Mouse (Mus musculus) hindbrain, embryonic 10.5 days (tissue): ENCODE measurements around the gene Cdk19. TPM values are rescaled to one million over a fixed set of nuclear protein-coding genes. Genes with fewer than 3 reads are reported as not detected.

ENCODE experiments used
- DNase-seq: peaks from one replicate; pipeline ENCODE4 v3.0.0-alpha.2; 2017; ENCODE audit warnings: low spot score
- H3K27ac ChIP-seq: fragments of 300-500 bp; sonication (generic); 2 replicates; pipeline ENCODE4 v1.5.1; 2016; ENCODE audit warnings: mild to moderate bottlenecking, moderate library complexity
- H3K27me3 ChIP-seq: fragments of 300-500 bp; sonication (generic); 2 replicates; pipeline ENCODE4 v1.6.1; 2016; ENCODE audit warnings: mild to moderate bottlenecking; ENCODE audit not compliant: poor library complexity, insufficient read depth, severe bottlenecking
- H3K36me3 ChIP-seq: fragments of 300-500 bp; sonication (generic); 2 replicates; pipeline ENCODE4 v1.6.1; 2016; ENCODE audit warnings: mild to moderate bottlenecking, moderate library complexity
- H3K4me1 ChIP-seq: fragments of 300-500 bp; sonication (generic); replicated peaks from 2 replicates; pipeline ENCODE4 v1.6.1; 2016; ENCODE audit warnings: mild to moderate bottlenecking
- H3K4me3 ChIP-seq: fragments of 300-500 bp; sonication (generic); 2 replicates; pipeline ENCODE4 v1.5.1; 2016; ENCODE audit warnings: mild to moderate bottlenecking, moderate library complexity
- H3K9me3 ChIP-seq: fragments of 300-500 bp; sonication (generic); 2 replicates; pipeline ENCODE4 v1.6.1; 2016; ENCODE audit warnings: mild to moderate bottlenecking, moderate library complexity
- WGBS: fragments of 180-500 bp; shearing (Covaris S2); methylation state at CpG from one replicate; pipeline ENCODE4 v1.1.7; 2016; 5-methylcytosine and 5-hydroxymethylcytosine counted together
- polyA plus RNA-seq: library from polyadenylated mRNA; unstranded; fragments of >200 nt; fragmentation: Nextera tagmentation; extraction: Ambion mirVana; gene quantifications from 2 replicates; pipeline ENCODE4 v1.2.1, GENCODE M21; 2016

Cdk19 gene
- polyA plus RNA-seq, 1 experiment from 2014 or later = 7.0 TPM

DNA sequence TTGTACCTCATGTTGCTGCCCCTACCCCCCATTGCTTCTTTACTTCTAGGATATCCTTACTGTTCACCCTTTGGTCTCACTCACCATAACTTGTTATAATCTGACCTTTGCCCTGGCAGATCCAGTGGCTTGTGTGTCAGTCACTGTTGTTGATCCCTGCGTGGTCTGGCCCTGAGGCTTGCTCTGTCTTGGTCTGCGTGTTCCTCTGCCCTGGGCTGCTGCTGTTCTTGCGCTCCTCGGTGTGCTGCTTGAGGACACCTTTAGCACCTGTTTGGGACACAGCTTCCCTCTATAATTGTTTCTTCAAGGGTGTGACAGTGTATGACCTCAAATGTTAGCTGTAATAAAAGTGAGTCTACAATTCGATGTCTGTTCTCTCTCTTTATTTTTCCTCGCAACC lies 122.0 kb downstream of the Cdk19 start:
- Histone ChIP-seq H3K36me3 (peaks cover 9% of the 10 kb centered on the region; the same call in 1 of the 2 replicates), H3K4me1 (0 out of 2 replicates have a peak, but pooled peaks cover 4% of the 10 kb centered on the region), H3K27ac (no peak overlapping the region), H3K9me3 (no peaks in the 10 kb centered on the region), H3K4me3 (no peak overlapping the region), H3K27me3 (no peaks in the 10 kb centered on the region)
- 90% methylated on average over 6 of the region's 6 CpGs for WGBS
- DNase-seq = no peak

DNA sequence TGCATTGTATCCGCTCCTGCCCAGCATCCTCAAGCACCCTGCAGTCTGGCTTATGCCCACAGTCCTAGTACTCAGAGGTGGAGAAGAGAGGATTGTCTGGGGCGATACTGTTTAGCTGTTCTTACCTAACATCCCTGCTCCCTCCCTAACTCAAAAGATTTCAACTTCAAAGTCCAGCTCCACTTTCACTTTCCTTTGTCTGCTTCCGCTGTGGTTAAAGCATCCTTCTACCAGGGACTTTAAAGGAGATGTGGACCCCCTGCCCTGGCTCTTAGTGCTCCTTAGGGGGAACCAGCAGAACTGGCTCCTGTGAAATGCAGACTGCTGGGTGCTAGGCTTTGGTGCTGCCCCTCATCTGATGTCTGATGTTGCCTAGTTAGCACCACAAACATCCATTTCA lies 122.9 kb downstream of the Cdk19 start:
- DNase-seq = no peak
- Histone ChIP-seq H3K36me3 (peaks cover 11% of the 10 kb centered on the region; the same call in 1 of the 2 replicates), H3K4me3 (no peak overlapping the region), H3K4me1 (0 out of 2 replicates have a peak, but pooled peaks cover 4% of the 10 kb centered on the region), H3K27me3 (no peaks in the 10 kb centered on the region), H3K9me3 (no peaks in the 10 kb centered on the region), H3K27ac (no peak overlapping the region)
- WGBS = 53% methylated on average over 3 of the region's 3 CpGs

DNA sequence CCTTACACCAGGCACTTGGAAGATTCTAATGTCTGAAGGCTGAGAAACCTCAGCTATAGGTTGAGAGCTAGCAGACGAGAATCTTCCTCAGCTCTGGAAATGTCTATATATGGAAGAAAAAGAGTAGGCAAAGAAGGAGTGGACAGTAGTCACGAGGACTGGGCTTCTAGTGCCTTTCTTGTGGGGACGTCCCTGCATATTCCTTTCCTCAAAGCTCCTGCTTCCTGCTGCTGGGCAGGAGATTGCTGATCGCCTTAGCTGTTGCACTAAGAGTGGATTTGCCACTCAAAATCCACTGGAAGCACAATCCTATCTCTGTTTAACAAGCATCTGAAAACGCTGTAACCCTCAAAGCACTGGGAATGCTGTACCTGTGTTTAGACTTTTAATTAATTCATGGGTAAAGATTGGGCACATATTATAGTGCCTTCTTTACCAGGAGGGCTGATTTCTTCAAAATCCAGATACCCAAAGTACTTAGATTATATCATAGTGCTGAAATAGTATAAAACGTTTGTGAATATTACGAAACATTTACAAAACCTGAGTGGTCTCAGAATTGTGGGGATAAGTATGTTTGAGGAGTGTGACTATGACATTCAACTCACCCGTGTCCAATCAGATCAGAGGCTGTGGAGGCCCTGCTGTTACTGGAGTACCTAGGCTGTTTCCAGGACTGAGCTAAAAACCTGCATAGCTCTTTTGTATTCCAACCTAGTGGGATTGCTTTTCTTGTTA lies 128.0 kb downstream of the Cdk19 start:
- Histone ChIP-seq H3K9me3 (no peaks in the 10 kb centered on the region), H3K4me1 (no peaks in the 10 kb centered on the region), H3K27ac (no peak overlapping the region), H3K36me3 (peaks cover 11% of the 10 kb centered on the region; the same call in 1 of the 2 replicates), H3K27me3 (no peaks in the 10 kb centered on the region), H3K4me3 (no peak overlapping the region)
- 83% methylated on average over 8 of the region's 8 CpGs for whole genome bisulfite sequencing
- no peak for DNase-seq

DNA sequence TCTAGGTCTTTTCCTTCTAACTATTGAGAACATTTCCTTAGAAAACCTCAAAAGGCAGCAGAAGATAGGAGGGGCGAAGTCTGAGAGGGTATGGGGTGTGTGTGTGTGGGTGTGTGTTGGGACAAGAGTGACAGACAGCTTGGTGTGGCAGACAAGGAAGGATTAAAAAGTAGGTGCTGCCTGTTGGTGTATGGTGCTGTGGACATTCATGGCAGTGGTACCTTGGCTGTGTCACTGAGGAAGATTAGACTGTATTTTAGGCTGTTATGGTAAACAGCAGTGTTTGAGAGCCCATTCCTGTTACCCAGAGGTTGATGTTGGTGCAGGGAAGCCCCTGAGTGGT lies 128.5 kb downstream of the Cdk19 start:
- Histone ChIP-seq H3K9me3 (no peaks in the 10 kb centered on the region), H3K36me3 (peaks cover 17% of the 10 kb centered on the region; the same call in 1 of the 2 replicates), H3K4me1 (no peaks in the 10 kb centered on the region), H3K27me3 (no peaks in the 10 kb centered on the region), H3K4me3 (no peak overlapping the region), H3K27ac (no peak overlapping the region)
- no peak for DNase-seq
- 88% methylated on average over 1 of the region's 1 CpGs for WGBS

DNA sequence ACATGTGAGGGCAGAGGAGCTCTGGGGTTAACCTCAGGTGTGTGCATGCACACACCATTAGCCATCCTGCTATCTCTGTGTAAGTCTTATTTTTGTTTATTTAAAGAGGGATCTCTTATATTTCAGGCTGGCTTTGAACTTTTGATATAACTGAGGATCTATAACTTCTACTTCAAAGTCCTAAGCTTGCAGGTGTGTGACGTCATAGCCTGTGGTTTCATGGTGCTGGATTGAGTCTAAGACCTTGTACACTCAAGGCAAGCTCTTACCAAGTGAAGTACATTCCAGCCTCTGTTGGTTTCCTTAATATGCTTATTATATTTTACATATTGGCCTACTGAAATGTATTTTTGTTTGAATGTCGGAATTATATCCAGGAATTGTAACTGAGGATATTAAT lies 129.8 kb downstream of the Cdk19 start:
- peaks cover 27% of the 10 kb centered on the region for H3K36me3 ChIP-seq
- no peak overlapping the region for H3K27ac ChIP-seq
- no peaks in the 10 kb centered on the region for H3K4me1 ChIP-seq
- no peaks in the 10 kb centered on the region for H3K9me3 ChIP-seq
- H3K27me3 ChIP-seq = no peaks in the 10 kb centered on the region
- DNase-seq = no peak
- no peak overlapping the region for H3K4me3 ChIP-seq
- WGBS = 97% methylated on average over 2 of the region's 2 CpGs

DNA sequence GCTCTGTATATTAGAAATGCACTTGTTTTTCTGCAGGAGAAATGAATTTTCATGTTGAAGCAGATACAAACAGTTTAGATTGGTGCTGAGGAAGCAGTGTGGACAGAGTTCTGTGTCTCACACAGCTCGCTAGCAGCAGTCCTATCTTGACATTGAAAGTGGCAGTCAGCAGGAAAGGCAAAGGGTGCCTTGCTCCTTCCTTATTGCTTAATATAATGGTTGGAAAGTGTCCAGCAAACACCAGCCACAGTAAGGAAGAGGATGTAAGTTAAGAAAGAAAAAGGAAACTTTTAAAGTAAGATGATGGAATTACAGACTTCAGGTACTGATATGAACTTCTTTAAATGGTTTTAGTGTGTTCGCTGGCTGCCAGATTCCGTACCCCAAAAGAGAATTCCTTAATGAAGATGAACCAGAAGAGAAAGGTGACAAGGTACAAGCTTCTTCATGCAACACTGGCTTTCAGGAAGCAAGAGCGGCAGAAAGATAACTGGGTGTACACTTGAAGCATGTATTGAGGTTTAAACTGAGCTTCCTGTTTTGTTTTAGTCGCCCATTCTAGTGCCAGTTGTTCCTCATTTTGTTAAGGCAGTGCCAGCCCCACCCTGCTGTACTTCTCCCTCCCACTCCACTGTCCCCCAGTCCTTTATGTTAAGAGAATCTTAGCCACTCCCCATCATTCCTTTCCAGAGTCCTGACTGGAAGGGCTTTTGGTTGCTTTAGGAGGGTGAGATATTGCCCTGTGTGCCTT lies 137.3 kb downstream of the Cdk19 start:
- no peak for DNase-seq
- Histone ChIP-seq H3K27me3 (no peaks in the 10 kb centered on the region), H3K4me3 (no peak overlapping the region), H3K9me3 (no peaks in the 10 kb centered on the region), H3K4me1 (no peaks in the 10 kb centered on the region), H3K27ac (no peak overlapping the region), H3K36me3 (peaks cover 77% of the 10 kb centered on the region)
- 86% methylated on average over 5 of the region's 5 CpGs for WGBS

DNA sequence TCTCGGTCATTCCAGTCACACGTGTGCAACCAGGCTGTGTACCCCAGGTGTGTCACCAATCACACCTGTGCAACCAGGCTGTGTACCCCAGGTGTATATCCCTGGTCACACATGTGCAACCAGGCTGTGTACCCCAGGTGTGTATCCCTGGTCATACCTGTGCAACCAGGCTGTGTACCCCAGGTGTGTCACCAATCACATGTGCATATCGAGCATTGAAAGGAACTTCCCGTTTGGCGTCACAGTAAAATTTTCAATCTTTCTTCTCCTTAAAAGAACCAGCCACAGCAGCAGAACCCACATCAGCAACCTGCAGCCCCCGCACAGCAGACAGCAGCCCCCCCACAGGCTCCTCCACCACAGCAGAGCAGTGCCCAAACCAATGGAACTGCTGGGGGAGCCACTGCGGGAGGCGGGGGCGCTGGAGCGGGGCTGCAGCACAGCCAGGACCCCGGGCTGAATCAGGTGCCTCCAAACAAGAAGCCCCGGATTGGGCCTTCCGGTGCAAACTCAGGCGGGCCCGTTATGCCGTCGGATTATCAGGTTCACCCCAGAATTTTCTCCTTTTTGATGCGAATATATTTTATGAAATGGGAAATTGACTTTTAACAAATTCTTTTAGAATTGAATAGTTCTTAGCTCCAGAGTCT lies 138.2 kb downstream of the Cdk19 start:
- 93% methylated on average over 18 of the region's 18 CpGs for WGBS
- peaks cover 82% of the 10 kb centered on the region for H3K36me3 ChIP-seq

DNA sequence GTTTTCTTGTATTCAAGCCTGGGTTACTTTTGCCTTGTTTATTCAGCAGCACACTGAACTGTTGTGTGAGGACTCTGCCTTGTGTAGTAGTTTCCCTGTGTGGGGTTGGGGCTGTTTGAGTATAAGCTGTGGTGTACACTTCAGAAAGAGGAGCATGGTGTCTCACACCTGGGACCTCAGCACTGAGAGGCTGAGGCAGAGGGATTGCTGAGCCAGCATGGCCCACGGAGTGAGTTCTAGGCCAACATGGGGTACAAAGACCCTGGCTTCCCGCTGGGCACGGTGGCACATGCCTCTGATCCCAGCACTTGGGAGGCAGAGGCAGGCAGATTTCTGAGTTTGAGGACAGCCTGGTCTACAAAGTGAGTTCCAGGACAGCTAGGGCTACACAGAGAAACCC lies 139.3 kb downstream of the Cdk19 start:
- no peak for DNase-seq
- WGBS = 98% methylated on average over 3 of the region's 3 CpGs
- H3K9me3 ChIP-seq = no peaks in the 10 kb centered on the region
- no peak overlapping the region for H3K27ac ChIP-seq
- H3K4me3 ChIP-seq = no peak overlapping the region
- no peaks in the 10 kb centered on the region for H3K27me3 ChIP-seq
- H3K4me1 ChIP-seq = no peaks in the 10 kb centered on the region
- H3K36me3 ChIP-seq = peaks cover 71% of the 10 kb centered on the region

More for the DNA sequence above, 138.2 kb downstream of the Cdk19 start:
- H3K4me1 ChIP-seq = no peaks in the 10 kb centered on the region
- DNase-seq = no peak
- no peaks in the 10 kb centered on the region for H3K27me3 ChIP-seq
- H3K27ac ChIP-seq = no peak overlapping the region
- H3K4me3 ChIP-seq = no peak overlapping the region
- H3K9me3 ChIP-seq = no peaks in the 10 kb centered on the region

DNA sequence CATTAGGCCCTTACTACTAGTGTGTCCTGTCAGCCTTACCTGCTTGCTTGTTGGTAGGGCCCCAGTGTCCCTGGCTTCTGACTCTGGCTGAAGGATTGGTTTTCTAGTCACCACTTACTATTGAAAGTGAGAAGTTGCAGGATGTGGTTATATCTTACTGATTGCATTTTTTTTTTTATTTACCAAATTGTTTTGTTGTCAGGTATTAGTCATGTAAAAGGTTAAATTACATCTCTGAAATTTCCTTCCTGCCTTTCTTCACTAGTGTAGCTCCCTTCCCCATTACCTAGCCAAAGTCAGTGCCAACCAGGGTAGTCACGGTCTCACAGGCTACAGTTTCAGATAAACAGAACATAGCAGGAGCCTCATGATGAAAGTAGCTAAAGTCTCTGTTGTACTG lies 139.9 kb downstream of the Cdk19 start:
- no peak for DNase-seq
- Histone ChIP-seq H3K27me3 (no peaks in the 10 kb centered on the region), H3K9me3 (no peaks in the 10 kb centered on the region), H3K4me3 (no peak overlapping the region), H3K4me1 (no peaks in the 10 kb centered on the region), H3K36me3 (peaks cover 68% of the 10 kb centered on the region), H3K27ac (no peak overlapping the region)
- WGBS = 85% methylated on average over 1 of the region's 1 CpGs

DNA sequence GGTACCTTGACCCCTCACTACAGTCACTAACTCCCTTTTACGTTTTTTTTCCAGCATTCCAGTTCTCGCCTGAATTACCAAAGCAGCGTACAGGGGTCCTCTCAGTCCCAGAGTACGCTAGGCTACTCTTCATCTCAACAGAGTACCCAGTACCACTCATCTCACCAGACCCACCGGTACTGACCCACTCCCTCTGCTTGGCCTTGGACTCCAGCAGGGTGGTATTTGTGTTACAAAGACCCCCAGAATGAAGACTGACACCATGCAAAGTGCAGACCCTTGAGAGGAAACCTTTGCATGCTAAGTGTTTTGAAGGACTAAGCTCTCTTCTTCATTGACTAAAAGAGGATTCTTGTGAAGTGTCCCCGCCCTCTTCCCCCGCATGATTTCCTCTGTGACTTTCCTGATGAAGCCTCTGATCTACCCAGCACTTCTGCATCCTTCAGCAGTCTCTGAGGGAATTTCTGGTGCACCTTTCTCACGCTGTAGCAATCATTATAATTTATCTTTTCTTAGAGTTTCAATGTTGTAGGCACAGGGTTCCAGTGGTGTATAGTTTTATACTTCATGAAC lies 140.3 kb downstream of the Cdk19 start:
- Histone ChIP-seq H3K27me3 (no peaks in the 10 kb centered on the region), H3K27ac (no peak overlapping the region), H3K36me3 (peaks cover 65% of the 10 kb centered on the region), H3K9me3 (no peaks in the 10 kb centered on the region), H3K4me1 (no peaks in the 10 kb centered on the region), H3K4me3 (no peak overlapping the region)
- 67% methylated on average over 8 of the region's 8 CpGs for WGBS
- DNase-seq = no peak

DNA sequence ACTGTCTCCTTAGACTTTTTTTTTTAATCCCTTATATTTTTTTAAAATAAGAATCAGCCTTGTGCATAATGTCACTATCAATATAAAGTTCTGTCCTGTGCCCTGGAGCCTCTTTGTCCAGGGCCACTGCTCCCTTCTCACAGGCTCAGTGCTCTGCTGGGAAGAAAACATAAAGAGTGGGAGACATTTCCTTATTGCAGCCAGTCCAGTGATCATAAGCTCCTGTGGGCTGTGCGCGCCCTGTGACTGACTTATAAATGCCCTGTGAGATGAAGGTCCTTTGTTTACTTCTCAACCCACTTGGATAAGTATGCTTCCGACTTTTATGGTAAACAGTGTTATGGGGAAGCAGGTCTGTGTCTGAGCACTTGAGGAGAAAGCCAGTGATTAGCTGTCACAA lies 142.2 kb downstream of the Cdk19 start:
- Histone ChIP-seq H3K4me3 (no peak overlapping the region), H3K4me1 (no peaks in the 10 kb centered on the region), H3K27me3 (no peaks in the 10 kb centered on the region), H3K9me3 (no peaks in the 10 kb centered on the region), H3K27ac (no peak overlapping the region), H3K36me3 (peaks cover 50% of the 10 kb centered on the region)
- DNase-seq = no peak
- WGBS = 92% methylated on average over 3 of the region's 3 CpGs

DNA sequence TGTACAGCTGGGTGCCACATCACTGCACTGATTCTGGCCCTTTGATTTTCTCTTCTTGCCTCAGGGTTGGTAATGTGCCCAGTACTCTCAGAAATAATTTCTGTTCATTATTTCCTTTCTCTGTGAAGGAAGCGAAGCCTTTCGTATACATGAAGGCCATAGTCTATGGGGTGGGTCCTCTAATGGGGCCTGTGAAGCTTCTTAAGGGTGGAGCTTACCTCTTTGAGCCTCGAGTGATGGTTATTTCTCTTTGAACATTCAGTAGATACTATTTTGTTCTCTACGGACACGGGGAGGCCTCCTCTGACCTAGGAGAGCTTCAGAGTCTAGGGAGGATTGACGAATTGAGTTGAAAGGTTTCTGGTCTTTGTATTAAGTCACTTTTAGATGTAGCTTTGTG lies 142.9 kb downstream of the Cdk19 start:
- H3K36me3 ChIP-seq = peaks cover 43% of the 10 kb centered on the region
- H3K27me3 ChIP-seq = no peaks in the 10 kb centered on the region
- DNase-seq = no peak
- H3K4me3 ChIP-seq = no peak overlapping the region
- no peaks in the 10 kb centered on the region for H3K9me3 ChIP-seq
- WGBS = 91% methylated on average over 6 of the region's 6 CpGs
- H3K4me1 ChIP-seq = no peaks in the 10 kb centered on the region
- no peak overlapping the region for H3K27ac ChIP-seq
